Mouse (Mus musculus) bone marrow, adult 2 months (tissue): Measurements from ENCODE around the gene Tpbgl. TPM values are rescaled to one million over a fixed set of nuclear protein-coding genes. Genes with fewer than 3 reads are reported as not detected.

Experiments used
- H3K27ac ChIP-seq: fragments of 200-500 bp; 2 replicates; pipeline ENCODE4 v1.5.1; 2012; ENCODE audit warnings: low read depth, mild to moderate bottlenecking, control low read depth, inconsistent platforms, low read length; ENCODE audit not compliant: control insufficient read depth, poor library complexity, insufficient read depth
- H3K4me1 ChIP-seq: fragments of 200-500 bp; 2 replicates; pipeline ENCODE4 v1.6.1; 2011; ENCODE audit warnings: low read length; ENCODE audit not compliant: control insufficient read depth, insufficient read depth
- H3K4me3 ChIP-seq: fragments of 200-500 bp; replicated peaks from 2 replicates; pipeline ENCODE3; 2011; ENCODE audit warnings: mild to moderate bottlenecking, low read depth, low read length, control low read depth; ENCODE audit not compliant: control insufficient read depth
- CTCF ChIP-seq: fragments of 200-500 bp; IDR thresholded peaks from 2 replicates; pipeline ENCODE4 v1.5.1; 2011; ENCODE audit warnings: low read length, control low read depth; ENCODE audit not compliant: control insufficient read depth, insufficient read depth
- POLR2A ChIP-seq: fragments of 200-500 bp; IDR thresholded peaks from 2 replicates; pipeline ENCODE4 v1.6.1; 2011; ENCODE audit warnings: low read depth, mild to moderate bottlenecking, control low read depth, low read length, borderline replicate concordance; ENCODE audit not compliant: control insufficient read depth
- WGBS: fragments of 180-500 bp; shearing (Covaris S2); methylation state at CpG from one replicate; pipeline ENCODE4 v1.1.7; 2018; 5-methylcytosine and 5-hydroxymethylcytosine counted together
- polyA plus RNA-seq: library from polyadenylated mRNA; stranded (reverse); fragments of >200 nt; gene quantifications from 2 replicates; pipeline ENCODE4 v1.2.4, GENCODE M21; 2011; ENCODE audit warnings: low replicate concordance; ENCODE audit not compliant: missing spikeins, insufficient read depth, insufficient read length

Gene Tpbgl
- polyA plus RNA-seq, 1 experiment: not detected

GRCm38 (mm10) chr7:99580247-99580646 is 46.7 kb downstream of the Tpbgl start:
- H3K27ac ChIP-seq: no peak overlapping the region
- WGBS: 15% methylated on average over 6 of the region's 6 CpGs
- no peak overlapping the region for H3K4me3 ChIP-seq
- TF ChIP-seq CTCF (no peak), POLR2A (no peak)
- H3K4me1 ChIP-seq: 0 out of 2 replicates have a peak, but pooled peaks cover 1% of the 10 kb centered on the region

GRCm38 (mm10) chr7:99579491-99580190 is 47.3 kb downstream of the Tpbgl start:
- Histone ChIP-seq H3K4me1 (0 out of 2 replicates have a peak, but pooled peaks cover 1% of the 10 kb centered on the region), H3K4me3 (no peak overlapping the region), H3K27ac (no peak overlapping the region)
- WGBS: 68% methylated on average over 16 of the region's 16 CpGs
- no peak for TF ChIP-seq CTCF
- no peak for TF ChIP-seq POLR2A

GRCm38 (mm10) chr7:99578246-99578645 is 48.7 kb downstream of the Tpbgl start:
- TF ChIP-seq CTCF (no peak), POLR2A (no peak)
- 0 out of 2 replicates have a peak, but pooled peaks cover 1% of the 10 kb centered on the region for H3K4me1 ChIP-seq
- WGBS: 84% methylated on average over 3 of the region's 3 CpGs
- no peak overlapping the region for H3K27ac ChIP-seq
- no peak overlapping the region for H3K4me3 ChIP-seq

Other genes starting within 250 kb of the Tpbgl start
- 0.54 and 1.5 TPM in 2 replicates for gene Gdpd5, start 245.7 kb downstream of the Tpbgl start, polyA plus RNA-seq
- 0.83 TPM in 1 of 2 replicates, not detected in the other for gene Klhl35, start 161.1 kb downstream of the Tpbgl start, polyA plus RNA-seq
- gene Rps3, start 143.4 kb downstream of the Tpbgl start, polyA plus RNA-seq: 490 and 757 TPM in 2 replicates
- gene Arrb1, start 91.6 kb downstream of the Tpbgl start, polyA plus RNA-seq: 80.4 and 89.7 TPM in 2 replicates
- gene Slco2b1, start 84.2 kb upstream of the Tpbgl start, polyA plus RNA-seq: 3.1 and 5.0 TPM in 2 replicates
- not detected in 2 replicates for gene Olfr520, start 103.2 kb upstream of the Tpbgl start, polyA plus RNA-seq
- gene Olfr521, start 136.4 kb upstream of the Tpbgl start, polyA plus RNA-seq: not detected in 2 replicates
- 4.5 and 5.0 TPM in 2 replicates for gene Neu3, start 201.3 kb upstream of the Tpbgl start, polyA plus RNA-seq
- gene Xrra1, start 232.0 kb upstream of the Tpbgl start, polyA plus RNA-seq: not detected in 2 replicates
- 42.7 and 59.2 TPM in 2 replicates for gene Spcs2, start 236.4 kb upstream of the Tpbgl start, polyA plus RNA-seq